Mouse (Mus musculus) heart, postnatal 4 days (tissue): Measurements from ENCODE around the gene Cep250. TPM values are rescaled to one million over a fixed set of nuclear protein-coding genes. Genes with fewer than 3 reads are reported as not detected.

ENCODE experiments used
- DNase-seq: peaks from one replicate; pipeline ENCODE4 v3.0.0; 2021
- total RNA-seq, 2 experiments: library from RNA; stranded (reverse); gene quantifications; 2 replicates each; pipeline ENCODE4 v1.2.3; 2021

Cep250 gene
- total RNA-seq, 2 experiments from 2014 or later, result 11.9 to 14.4 TPM

DNA sequence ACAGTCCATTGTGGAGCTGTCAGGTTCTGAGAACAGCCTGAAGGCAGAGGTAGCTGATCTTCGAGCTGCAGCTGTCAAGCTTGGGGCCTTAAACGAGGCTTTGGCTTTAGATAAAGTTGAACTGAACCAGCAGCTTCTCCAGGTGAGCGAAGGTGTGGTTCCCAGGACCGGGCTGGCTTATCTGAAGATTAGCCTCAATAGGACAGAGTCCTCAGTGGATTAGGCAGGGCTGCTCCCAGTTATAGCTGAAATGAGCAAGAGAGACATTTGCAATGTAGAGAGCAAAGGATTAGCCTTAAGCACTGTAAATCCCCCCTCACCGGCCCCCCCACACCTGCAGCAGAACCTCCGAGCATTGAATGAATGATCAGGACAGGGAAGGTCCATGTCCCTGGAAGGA, 17.1 kb downstream of the Cep250 start:
- DNase-seq, result no peak

DNA sequence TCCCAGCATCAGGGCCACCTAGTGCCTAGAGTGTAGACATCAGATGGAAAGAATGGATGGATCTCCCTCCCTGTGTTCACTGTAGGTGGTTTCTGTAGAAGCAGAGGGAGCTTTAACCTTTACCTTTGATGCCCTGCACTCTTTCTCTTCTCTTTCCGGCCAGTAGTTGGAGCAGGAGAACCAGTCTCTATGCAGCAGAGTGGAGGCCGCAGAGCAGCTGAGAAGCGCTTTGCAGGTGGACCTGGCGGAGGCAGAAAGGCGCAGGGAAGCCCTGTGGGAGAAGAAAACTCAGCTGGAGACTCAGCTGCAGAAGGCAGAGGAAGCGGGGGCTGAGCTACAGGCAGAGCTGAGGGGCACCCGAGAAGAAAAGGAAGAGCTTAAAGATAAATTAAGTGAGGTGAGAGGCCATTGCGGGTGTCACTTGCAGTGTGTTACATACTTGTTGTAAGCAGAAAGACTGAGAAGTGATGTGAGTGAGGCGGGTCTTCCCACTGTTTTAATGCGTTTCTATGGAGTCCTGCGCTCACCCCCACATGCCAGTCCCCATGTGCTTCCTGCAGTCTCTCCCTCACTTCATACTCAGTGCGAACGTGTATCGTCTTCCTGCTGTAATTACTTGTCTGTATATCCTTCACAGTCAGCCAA, 18.0 kb downstream of the Cep250 start:
- no peak for DNase-seq

DNA sequence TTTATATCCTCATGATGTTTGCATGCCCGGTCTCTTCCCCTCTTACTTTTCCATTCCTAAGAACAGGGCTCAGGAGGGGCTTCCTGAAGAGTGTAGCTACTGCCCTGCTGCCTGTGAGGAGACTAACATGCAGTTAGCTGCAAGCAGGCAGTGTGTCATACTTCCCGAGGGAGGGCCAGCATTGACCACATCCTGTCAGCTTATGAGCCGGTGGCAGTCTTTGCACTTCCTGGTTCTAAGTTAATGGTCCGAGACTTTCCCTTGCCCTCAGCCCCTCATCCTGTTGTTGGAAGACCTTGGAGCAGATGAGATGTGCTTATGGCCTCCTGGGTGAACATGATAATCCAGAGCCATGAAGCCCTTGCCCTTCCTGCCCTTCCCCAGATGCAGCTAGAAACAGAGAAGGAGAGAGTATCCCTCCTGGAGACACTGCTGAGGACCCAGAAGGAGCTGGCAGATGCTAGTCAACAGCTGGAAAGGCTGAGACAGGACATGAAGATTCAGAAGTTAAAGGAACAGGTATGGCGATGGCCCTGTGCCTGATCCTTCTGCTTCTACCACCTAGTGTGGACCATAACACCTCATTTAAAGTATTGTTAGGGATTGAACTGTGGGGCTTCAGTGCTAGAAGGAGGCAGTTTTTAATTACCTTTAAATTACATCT, 23.2 kb downstream of the Cep250 start:
- DNase-seq, result peak; percentile 54

DNA sequence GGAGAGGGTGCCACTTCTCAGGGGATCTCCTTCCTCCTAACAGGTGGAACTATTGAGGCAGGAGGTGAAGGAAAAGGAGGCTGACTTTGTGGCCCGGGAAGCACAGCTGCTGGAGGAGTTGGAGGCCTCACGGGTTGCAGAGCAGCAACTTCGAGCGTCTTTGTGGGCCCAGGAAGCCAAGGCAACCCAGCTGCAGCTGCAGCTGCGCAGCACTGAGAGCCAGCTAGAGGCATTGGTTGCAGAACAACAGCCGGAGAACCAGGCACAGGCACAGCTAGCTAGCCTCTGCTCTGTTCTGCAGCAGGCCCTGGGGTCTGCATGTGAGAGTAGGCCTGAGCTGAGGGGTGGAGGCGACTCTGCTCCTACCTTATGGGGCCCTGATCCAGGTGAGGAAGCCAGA, 29.5 kb downstream of the Cep250 start:
- DNase-seq, result no peak

DNA sequence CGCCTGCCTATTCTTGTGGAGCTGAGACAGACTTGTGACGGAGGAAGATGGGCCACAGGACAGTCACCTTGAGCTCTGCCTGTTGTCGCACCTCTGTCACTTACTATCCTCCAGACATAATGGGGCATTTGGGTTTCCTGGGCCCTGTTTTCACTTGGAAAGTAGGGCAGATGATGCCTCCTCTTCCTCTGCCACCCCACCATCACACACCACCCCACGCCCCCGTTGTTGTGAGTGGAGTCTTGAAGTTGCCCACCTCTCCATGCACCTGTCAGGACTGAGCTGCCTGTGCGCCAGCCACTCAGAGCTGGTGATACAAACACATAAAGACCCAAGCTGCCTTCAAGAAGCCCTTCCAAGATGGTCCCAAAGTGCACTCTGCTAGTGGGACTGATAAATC, 30.9 kb downstream of the Cep250 start:
- DNase-seq, result no peak

DNA sequence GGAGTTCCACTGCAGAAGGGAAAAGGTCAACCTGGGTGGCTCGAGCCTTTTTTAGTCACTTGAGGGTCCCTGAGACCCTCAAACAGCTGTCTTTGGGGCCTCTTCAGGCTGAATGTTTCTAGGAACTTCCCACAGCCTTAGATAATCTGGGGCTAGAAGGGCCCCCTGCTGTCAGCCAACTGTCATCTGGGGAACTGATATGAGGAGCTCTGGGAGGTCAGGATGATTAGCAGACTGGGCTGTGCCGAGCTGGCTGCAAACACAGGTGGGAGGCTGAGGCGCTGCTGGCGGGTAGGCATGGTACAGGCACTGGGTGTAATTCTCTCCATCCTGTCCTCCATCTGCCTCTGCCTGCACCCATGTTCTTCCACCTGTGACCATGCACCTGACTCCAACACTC, 32.8 kb downstream of the Cep250 start:
- no peak for DNase-seq

DNA sequence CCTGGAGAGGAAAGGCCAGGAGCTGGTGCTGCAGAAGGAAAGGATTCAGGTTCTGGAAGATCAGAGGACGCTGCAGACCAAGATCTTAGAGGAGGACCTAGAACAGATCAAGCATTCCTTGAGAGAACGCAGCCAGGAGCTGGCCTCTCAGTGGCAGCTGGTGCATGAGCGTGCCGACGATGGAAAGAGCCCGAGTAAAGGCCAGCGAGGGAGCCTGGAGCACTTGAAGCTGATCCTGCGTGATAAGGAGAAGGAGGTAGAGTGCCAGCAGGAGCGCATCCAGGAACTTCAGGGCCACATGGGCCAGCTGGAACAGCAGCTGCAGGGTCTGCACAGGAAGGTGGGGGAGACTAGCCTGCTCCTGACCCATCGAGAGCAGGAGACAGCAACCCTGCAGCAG, 34.9 kb downstream of the Cep250 start:
- no peak for DNase-seq

DNA sequence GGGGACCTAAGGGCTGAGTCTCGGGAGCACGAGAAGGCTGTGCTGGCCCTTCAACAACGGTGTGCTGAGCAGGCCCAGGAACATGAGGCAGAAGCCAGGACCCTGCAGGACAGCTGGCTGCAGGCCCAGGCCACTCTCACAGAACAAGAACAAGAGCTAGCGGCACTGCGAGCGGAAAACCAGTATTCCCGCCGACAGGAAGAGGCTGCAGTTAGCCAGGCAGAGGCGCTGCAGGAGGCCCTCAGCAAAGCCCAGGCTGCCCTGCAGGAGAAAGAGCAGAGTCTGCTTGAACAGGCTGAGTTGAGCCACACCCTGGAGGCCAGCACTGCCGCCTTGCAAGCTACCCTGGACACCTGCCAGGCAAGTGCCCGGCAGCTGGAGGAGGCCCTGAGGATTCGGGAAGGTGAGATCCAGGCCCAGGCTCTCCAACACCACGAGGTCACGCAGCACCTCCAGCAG, 35.6 kb downstream of the Cep250 start:
- peak; percentile 76 for DNase-seq

DNA sequence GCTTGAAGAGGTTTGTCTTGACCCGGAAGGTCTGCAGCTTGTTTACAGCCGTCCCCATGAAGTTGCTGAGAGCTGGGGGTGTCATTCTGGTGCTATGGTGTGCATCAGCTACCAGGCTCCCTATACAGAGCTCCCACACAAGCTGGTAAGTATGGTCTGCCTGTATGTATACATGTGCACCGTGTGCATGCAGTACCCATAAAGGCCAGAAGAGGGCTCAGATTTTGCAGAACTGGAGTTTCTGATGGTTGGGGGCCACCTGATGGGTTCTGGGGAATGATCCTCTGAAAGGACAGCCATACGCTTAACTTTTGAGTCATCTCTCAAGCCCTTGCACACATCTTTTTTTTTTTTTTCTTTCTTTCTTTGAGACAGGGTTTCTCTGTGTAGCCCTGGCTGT, 49.1 kb downstream of the Cep250 start:
- DNase-seq, result peak; percentile 28

DNA sequence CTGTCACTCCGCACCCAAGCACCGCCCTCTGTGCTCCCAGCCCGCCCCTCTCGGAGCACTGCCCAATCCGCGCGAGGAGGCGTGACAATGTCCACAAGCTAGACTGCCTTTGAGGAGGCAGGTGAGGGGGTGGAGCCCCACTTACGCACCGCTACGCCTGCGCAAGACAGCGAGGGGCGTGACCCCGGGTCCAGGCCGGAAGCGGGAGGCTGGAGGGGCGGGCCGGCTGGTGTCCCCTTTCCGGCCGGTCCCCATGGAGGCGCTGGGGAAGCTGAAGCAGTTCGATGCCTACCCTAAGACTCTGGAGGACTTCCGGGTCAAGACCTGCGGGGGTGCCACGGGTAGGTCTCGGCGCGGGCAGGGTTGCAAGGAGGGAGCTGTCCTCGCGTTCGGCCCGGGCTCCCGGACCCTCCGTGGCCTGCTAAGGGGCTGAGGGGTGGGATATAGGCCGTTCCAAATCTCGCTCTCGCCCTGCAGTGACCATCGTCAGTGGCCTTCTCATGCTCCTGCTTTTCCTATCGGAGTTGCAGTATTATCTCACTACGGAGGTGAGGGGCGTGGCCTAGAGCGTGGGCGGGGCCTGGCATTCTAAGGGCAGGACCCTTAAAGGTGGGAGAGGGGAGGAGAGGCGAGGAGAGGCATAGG, 51.8 kb downstream of the Cep250 start, which contains the start of the genes 6430550D23Rik and Ergic3:
TSS of gene 6430550D23Rik (minus strand) at position 90 of the 645 bp plus-strand sequence.
TSS of gene Ergic3 (plus strand) at position 158 of the 645 bp plus-strand sequence.
- DNase-seq, result peak; percentile 99

DNA sequence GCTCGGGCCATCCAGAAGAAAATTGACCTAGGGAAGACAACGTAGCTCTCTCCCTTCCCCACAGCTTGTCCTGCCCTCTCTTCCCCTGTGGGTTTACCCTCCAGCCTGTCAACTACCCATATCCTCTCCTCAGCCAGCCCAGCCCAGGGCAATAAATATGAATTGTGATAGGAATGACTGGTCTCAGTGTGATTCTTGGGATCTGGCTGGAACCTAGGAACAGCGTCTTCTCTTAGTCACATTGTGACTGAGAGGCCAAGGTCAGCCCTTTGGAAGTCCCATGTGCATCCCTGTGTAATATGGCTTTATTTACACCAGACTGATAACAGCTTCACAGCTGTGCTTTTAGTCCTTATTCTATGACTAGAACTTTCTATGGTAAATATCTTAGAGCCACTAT, 61.8 kb downstream of the Cep250 start:
- no peak for DNase-seq

DNA sequence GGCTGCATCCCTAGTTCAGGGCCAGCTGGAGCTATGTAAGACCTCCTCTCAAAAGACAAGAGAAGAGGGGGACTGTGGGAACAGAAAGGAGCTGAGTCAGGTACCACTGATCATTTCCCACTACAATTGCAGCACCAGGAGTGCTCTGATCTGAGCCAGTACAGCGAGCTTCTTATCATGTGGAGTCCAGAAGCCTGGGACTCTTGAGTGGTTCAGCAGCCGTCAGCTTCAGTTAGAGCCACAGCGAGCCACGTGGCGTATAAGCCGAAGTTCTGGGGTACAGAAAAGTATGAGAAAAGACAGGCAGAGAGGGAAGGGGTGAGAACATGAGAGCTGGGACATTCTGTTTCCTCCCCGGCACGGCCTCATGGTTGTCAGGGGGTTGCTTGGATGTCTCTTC, 65.0 kb downstream of the Cep250 start:
- DNase-seq, result no peak

DNA sequence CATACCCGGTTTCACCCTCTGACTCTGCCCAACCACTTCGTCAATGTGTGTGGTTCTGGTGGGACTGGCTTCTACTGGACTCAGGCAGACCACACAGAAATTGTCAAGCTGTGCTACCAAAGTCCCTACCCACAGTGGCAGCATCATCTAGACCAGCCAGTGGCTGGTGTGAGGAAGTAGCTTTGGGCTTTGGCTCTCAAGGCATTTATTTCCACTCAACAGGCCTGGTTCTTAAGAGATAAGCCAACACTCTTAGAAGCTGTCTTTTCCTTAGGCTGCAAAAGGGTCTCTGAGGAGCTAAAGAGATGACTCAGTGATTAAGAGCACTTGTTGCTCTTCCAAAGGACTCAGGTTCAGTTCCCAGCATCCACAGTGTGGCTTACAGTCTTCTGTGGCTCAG, 65.5 kb downstream of the Cep250 start:
- DNase-seq, result no peak

DNA sequence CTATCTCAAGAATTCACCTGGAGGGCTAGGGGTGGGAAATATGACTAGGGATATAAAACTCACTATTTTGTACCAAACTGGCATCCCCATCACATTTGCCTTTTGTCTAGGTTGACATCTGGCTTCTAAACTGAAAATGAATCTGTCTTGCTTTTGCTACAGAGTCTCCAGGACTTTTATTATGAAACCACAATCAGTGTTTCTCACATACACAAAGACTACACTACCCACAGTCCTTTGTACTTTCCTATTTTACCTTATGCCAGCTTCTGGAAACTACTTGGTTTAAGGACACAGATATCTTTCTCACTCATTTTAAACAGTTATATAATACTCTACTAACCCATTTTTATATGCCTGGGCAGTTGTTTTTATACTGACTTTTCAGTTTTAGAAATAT, 69.2 kb downstream of the Cep250 start:
- no peak for DNase-seq

DNA sequence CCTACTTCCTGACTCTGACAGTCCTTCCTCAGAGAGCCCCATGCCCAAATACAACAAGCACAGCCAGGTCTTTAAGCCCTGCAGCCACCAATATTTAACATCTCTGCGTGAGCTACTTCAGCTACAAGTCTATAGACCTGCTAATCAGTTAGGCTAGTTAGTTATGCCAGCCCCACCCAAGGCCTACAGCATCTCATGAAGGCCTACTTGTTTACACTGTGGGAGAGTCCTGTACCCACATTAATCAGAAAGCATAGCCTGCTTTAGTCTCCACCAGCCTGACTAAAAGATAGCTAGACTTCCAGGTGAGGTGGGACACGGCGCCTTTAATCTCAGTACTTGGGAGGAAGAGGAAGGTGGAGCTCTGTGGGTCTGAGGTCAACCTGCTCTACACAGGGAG, 83.1 kb downstream of the Cep250 start:
- no peak for DNase-seq

DNA sequence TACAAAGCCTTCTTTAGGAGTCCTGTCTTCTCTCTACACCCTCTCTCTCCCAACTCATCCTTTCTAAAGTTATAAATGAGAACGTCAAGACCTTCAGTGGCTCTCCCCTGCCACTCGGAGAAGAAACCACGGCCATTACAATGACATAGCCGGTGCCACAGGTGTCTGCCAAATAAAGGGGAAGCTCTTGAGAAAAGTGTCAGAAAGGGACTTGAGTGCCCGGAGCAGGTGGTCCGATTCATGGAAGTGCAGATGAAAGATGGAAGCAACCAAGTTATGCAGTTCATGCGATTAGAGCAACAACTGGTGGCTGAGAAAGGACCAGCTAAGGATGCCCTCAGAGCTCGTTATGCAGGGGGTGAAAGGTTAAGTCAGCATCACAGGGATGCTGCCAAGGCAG, 86.6 kb downstream of the Cep250 start:
- DNase-seq, result no peak

DNA sequence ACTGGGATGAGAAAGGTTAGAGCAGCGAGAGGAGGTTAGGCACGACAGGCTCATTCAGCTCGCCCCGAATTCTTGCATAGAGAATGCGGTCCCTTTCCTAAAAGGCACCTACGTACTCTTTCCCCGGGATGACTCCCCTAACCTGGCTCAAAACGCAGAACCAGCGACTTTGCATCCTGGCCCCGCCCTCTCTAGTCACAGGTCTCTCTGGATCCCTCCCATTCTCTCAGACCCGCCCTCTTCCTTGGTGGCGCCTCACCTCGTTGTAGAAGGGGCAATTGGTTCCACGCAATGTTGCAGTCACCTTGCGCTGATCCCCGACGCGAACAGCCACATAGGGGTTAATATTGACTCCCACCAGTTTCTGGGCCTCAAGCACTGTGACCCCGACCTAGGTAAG, 91.7 kb downstream of the Cep250 start:
- DNase-seq, result no peak

Other genes with a start within 250 kb of the Cep250 start
- 1 to 10 TPM; 9.3 to 9.7 TPM for gene Edem2, start 227.0 kb upstream of the Cep250 start, total RNA-seq
- gene Gm17581, start 220.6 kb upstream of the Cep250 start, total RNA-seq, result not detected
- 1 to 10 TPM; 5.6 to 8.0 TPM for gene Procr, start 205.3 kb upstream of the Cep250 start, total RNA-seq
- under 1 TPM; 0.07 TPM for gene Mmp24, start 181.1 kb upstream of the Cep250 start, total RNA-seq
- 10 to 100 TPM; 11.0 to 11.5 TPM for gene BC029722, start 137.0 kb upstream of the Cep250 start, total RNA-seq
- 10 to 100 TPM; 86.4 to 95.7 TPM for gene Eif6, start 129.5 kb upstream of the Cep250 start, total RNA-seq
- gene Fam83c, start 121.6 kb upstream of the Cep250 start, total RNA-seq, result not detected
- 100 to 1,000 TPM; 149 to 164 TPM for gene Uqcc1, start 26.1 kb upstream of the Cep250 start, total RNA-seq
- gene Gm15557, start 15.7 kb upstream of the Cep250 start, total RNA-seq, result not detected
- gene Gdf5, start 11.1 kb upstream of the Cep250 start, total RNA-seq, result under 1 TPM in 1 of 2 experiments, not detected in 1; 0.12 TPM
- under 1 TPM; 0.18 to 0.21 TPM for gene 6430550D23Rik, start 51.5 kb downstream of the Cep250 start, total RNA-seq
- gene Ergic3, start 51.6 kb downstream of the Cep250 start, total RNA-seq, result 10 to 100 TPM; 86.5 to 91.5 TPM
- not detected for gene Fer1l4, start 96.5 kb downstream of the Cep250 start, total RNA-seq
- 1 to 10 TPM in 1 of 2 experiments, under 1 TPM in 1; 0.79 to 1.5 TPM for gene Spag4, start 108.7 kb downstream of the Cep250 start, total RNA-seq
- 10 to 100 TPM; 16.4 to 19.3 TPM for gene Cpne1, start 155.5 kb downstream of the Cep250 start, total RNA-seq
- 10 to 100 TPM; 40.2 to 43.6 TPM for gene Rbm12, start 155.5 kb downstream of the Cep250 start, total RNA-seq
- gene Gm28036, start 170.6 kb downstream of the Cep250 start, total RNA-seq, result 10 to 100 TPM; 30.3 to 33.8 TPM
- gene Romo1, start 187.6 kb downstream of the Cep250 start, total RNA-seq, result 100 to 1,000 TPM; 273 to 278 TPM
- gene Nfs1, start 187.7 kb downstream of the Cep250 start, total RNA-seq, result 10 to 100 TPM; 51.5 to 51.9 TPM
- 100 to 1,000 TPM; 264 to 286 TPM for gene Rbm39, start 223.8 kb downstream of the Cep250 start, total RNA-seq
- 10 to 100 TPM; 20.5 to 21.3 TPM for gene Phf20, start 240.0 kb downstream of the Cep250 start, total RNA-seq